Mouse (Mus musculus): Measurements from ENCODE around the gene Setdb2. TPM values are rescaled to one million over a fixed set of nuclear protein-coding genes. Genes with fewer than 3 reads are reported as not detected.
"Not testable (repeated sequence)": the region's sequence is repeated elsewhere in the genome, so short reads cannot be mapped to it uniquely, and the experiment has no call there.

Setdb2 gene
- polyA plus RNA-seq, 1 experiment = 14.1 TPM

GRCm38 (mm10) chr14:59430556-59430955 is 10.1 kb downstream of the Setdb2 start:
- no peaks in the 10 kb centered on the region for H3K27me3 ChIP-seq (ENCODE audit: control insufficient read depth, insufficient read depth, low read length)
- no peak for DNase-seq (ENCODE audit: low read depth in 1 of 2, low spot score in 2 of 2)
- H3K36me3 ChIP-seq (ENCODE audit: control insufficient read depth, insufficient read depth, low read length) = peaks cover 5% of the 10 kb centered on the region; the same call in 1 of the 2 replicates
- no peak overlapping the region for H3K4me3 ChIP-seq (ENCODE audit: extremely low read depth, insufficient read depth, insufficient read length)
- TF ChIP-seq POLR2A (IDR thresholded peaks at IDR 0.05; ENCODE audit: low read depth, low read length) = no peak
- no peak for TF ChIP-seq CTCF (IDR thresholded peaks at IDR 0.05; ENCODE audit: extremely low read depth, insufficient read depth, insufficient read length, insufficient replicate concordance)
- no peaks in the 10 kb centered on the region for H3K4me1 ChIP-seq (ENCODE audit: control insufficient read depth, insufficient read depth, insufficient read length)
- 97% methylated on average over 1 of the region's 1 CpGs for WGBS
- no peak overlapping the region for H3K27ac ChIP-seq (ENCODE audit: insufficient read depth, low read length)

- DNase-seq (ENCODE audit: low read depth in 1 of 2, low spot score in 2 of 2) = no peak
- Histone ChIP-seq H3K4me1 (ENCODE audit: control insufficient read depth, insufficient read depth, insufficient read length) (no peaks in the 10 kb centered on the region), H3K4me3 (ENCODE audit: extremely low read depth, insufficient read depth, insufficient read length) (no peak overlapping the region), H3K27ac (ENCODE audit: insufficient read depth, low read length) (no peak overlapping the region), H3K27me3 (ENCODE audit: control insufficient read depth, insufficient read depth, low read length) (no peaks in the 10 kb centered on the region), H3K36me3 (ENCODE audit: control insufficient read depth, insufficient read depth, low read length) (peaks cover 10% of the 10 kb centered on the region)
- 94% methylated on average over 11 of the region's 11 CpGs for WGBS
- no peak for TF ChIP-seq POLR2A (IDR thresholded peaks at IDR 0.05; ENCODE audit: low read depth, low read length)
- TF ChIP-seq CTCF (IDR thresholded peaks at IDR 0.05; ENCODE audit: extremely low read depth, insufficient read depth, insufficient read length, insufficient replicate concordance) = no peak
Observed at GRCm38 (mm10) chr14:59422912-59423663, 17.6 kb downstream of the Setdb2 start.

- peaks cover 28% of the 10 kb centered on the region for H3K36me3 ChIP-seq (ENCODE audit: control insufficient read depth, insufficient read depth, low read length)
- H3K4me1 ChIP-seq (ENCODE audit: control insufficient read depth, insufficient read depth, insufficient read length) = no peaks in the 10 kb centered on the region
- WGBS = 91% methylated on average over 4 of the region's 4 CpGs
- no peak overlapping the region for H3K27ac ChIP-seq (ENCODE audit: insufficient read depth, low read length)
- no peaks in the 10 kb centered on the region for H3K27me3 ChIP-seq (ENCODE audit: control insufficient read depth, insufficient read depth, low read length)
- TF ChIP-seq CTCF (IDR thresholded peaks at IDR 0.05; ENCODE audit: extremely low read depth, insufficient read depth, insufficient read length, insufficient replicate concordance) (no peak), POLR2A (IDR thresholded peaks at IDR 0.05; ENCODE audit: low read depth, low read length) (no peak)
- no peak overlapping the region for H3K4me3 ChIP-seq (ENCODE audit: extremely low read depth, insufficient read depth, insufficient read length)
- DNase-seq (ENCODE audit: low read depth in 1 of 2, low spot score in 2 of 2) = no peak
Observed at GRCm38 (mm10) chr14:59418171-59418570, 22.5 kb downstream of the Setdb2 start.

- H3K4me1 ChIP-seq (ENCODE audit: control insufficient read depth, insufficient read depth, insufficient read length); H3K4me3 ChIP-seq (ENCODE audit: extremely low read depth, insufficient read depth, insufficient read length); DNase-seq (ENCODE audit: low read depth in 1 of 2, low spot score in 2 of 2); H3K27ac ChIP-seq (ENCODE audit: insufficient read depth, low read length); H3K27me3 ChIP-seq (ENCODE audit: control insufficient read depth, insufficient read depth, low read length): not testable (repeated sequence)
- WGBS = 95% methylated on average over 2 of the region's 2 CpGs
- H3K36me3 ChIP-seq (ENCODE audit: control insufficient read depth, insufficient read depth, low read length) = peaks cover 39% of the 10 kb centered on the region
Observed at GRCm38 (mm10) chr14:59414979-59415378, 25.7 kb downstream of the Setdb2 start.

GRCm38 (mm10) chr14:59396999-59397398 is 43.7 kb downstream of the Setdb2 start:
- peak; percentile 69 to 72 for DNase-seq (ENCODE audit: low read depth in 1 of 2, low spot score in 2 of 2)
- peaks cover 5% of the 10 kb centered on the region for H3K36me3 ChIP-seq (ENCODE audit: control insufficient read depth, insufficient read depth, low read length)
- no peaks in the 10 kb centered on the region for H3K4me1 ChIP-seq (ENCODE audit: control insufficient read depth, insufficient read depth, insufficient read length)
- no peaks in the 10 kb centered on the region for H3K27me3 ChIP-seq (ENCODE audit: control insufficient read depth, insufficient read depth, low read length)
- 7% methylated on average over 2 of the region's 2 CpGs for WGBS
- peak overlapping the region; percentile 37; the same call in 1 of the 2 replicates for H3K4me3 ChIP-seq (ENCODE audit: extremely low read depth, insufficient read depth, insufficient read length)
- peak overlapping the region; percentile 56 for H3K27ac ChIP-seq (ENCODE audit: insufficient read depth, low read length)
- TF ChIP-seq POLR2A (IDR thresholded peaks at IDR 0.05; ENCODE audit: low read depth, low read length) = no peak
- no peak for TF ChIP-seq CTCF (IDR thresholded peaks at IDR 0.05; ENCODE audit: extremely low read depth, insufficient read depth, insufficient read length, insufficient replicate concordance)

- H3K4me1 ChIP-seq (ENCODE audit: control insufficient read depth, insufficient read depth, insufficient read length) = no peaks in the 10 kb centered on the region
- TF ChIP-seq POLR2A (IDR thresholded peaks at IDR 0.05; ENCODE audit: low read depth, low read length) = no peak
- no peaks in the 10 kb centered on the region for H3K27me3 ChIP-seq (ENCODE audit: control insufficient read depth, insufficient read depth, low read length)
- 92% methylated on average over 3 of the region's 3 CpGs for WGBS
- H3K27ac ChIP-seq (ENCODE audit: insufficient read depth, low read length) = no peak within 1 kb of the TSS
- peaks cover 2% of the 10 kb centered on the region; the same call in 1 of the 2 replicates for H3K36me3 ChIP-seq (ENCODE audit: control insufficient read depth, insufficient read depth, low read length)
- no peak for DNase-seq (ENCODE audit: low read depth in 1 of 2, low spot score in 2 of 2)
- no peak within 1 kb of the TSS for H3K4me3 ChIP-seq (ENCODE audit: extremely low read depth, insufficient read depth, insufficient read length)
Observed at GRCm38 (mm10) chr14:59395281-59395680, 45.4 kb downstream of the Setdb2 start, which contains the start of gene Phf11c. Gene Phf11c, minus strand, starts transcription at chr14:59395381.

GRCm38 (mm10) chr14:59390181-59390580 is 50.5 kb downstream of the Setdb2 start:
- not testable (repeated sequence) for H3K27ac ChIP-seq (ENCODE audit: insufficient read depth, low read length); H3K4me3 ChIP-seq (ENCODE audit: extremely low read depth, insufficient read depth, insufficient read length); H3K36me3 ChIP-seq (ENCODE audit: control insufficient read depth, insufficient read depth, low read length); DNase-seq (ENCODE audit: low read depth in 1 of 2, low spot score in 2 of 2); H3K27me3 ChIP-seq (ENCODE audit: control insufficient read depth, insufficient read depth, low read length); H3K4me1 ChIP-seq (ENCODE audit: control insufficient read depth, insufficient read depth, insufficient read length)
- 98% methylated on average over 4 of the region's 4 CpGs for WGBS
